Mouse (Mus musculus): ENCODE data around the gene Fzr1. TPM values are rescaled to one million over a fixed set of nuclear protein-coding genes. Genes with fewer than 3 reads are reported as not detected.

Gene Fzr1
- polyA plus RNA-seq, 1 experiment: 47.8 TPM

DNA sequence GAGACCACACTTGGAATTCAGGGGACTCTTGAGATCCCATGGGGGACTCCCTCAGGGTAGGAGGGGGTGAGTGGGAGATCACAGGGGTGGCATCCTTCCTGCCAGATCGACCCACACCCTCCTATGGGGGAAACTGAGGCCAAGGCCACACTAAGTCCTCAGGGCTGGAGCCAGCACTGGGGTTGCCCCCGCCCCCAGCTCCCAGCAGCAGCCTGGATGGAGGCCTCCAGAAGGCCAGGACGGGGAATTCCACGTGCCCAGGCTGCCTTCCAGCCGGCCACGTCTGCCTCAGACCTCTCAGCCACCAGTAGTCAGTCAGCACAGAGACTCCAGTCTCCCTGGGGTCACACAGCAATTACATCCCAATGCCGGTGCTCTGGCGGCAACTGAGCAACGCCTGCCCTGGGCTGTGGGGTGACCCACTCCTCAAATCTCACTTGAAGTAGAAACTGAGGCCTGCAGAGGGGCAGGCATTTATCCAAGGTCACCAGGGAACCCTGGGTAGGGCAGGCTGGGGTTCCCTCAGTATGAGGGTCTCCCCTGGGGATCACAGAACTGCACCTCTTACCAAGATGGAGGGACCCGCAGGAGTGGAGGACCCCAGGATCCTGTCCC is 47.0 kb upstream of the Fzr1 start:
- Histone ChIP-seq H3K36me3 (ENCODE audit: control insufficient read depth, insufficient read depth, low read length, poor library complexity, severe bottlenecking) (no peaks in the 10 kb centered on the region), H3K27ac (ENCODE audit: insufficient read depth, low read length) (no peak overlapping the region), H3K9ac (ENCODE audit: low read depth, poor library complexity, severe bottlenecking) (0 out of 2 replicates have a peak overlapping the region, but pooled peaks have one; percentile 73), H3K9me3 (replicated peaks; ENCODE audit: control insufficient read depth, insufficient read depth, low read length, poor library complexity, severe bottlenecking) (no peaks in the 10 kb centered on the region), H3K4me1 (ENCODE audit: control insufficient read depth, insufficient read depth, low read length) (peaks cover 4% of the 10 kb centered on the region), H3K27me3 (ENCODE audit: control insufficient read depth, insufficient read depth, low read length, poor library complexity, severe bottlenecking) (no peaks in the 10 kb centered on the region), H3K4me3 (ENCODE audit: low read depth, low read length) (no peak overlapping the region)
- no peak for TF ChIP-seq EP300 (IDR thresholded peaks at IDR 0.05; ENCODE audit: insufficient read depth, low read depth, low read length)
- TF ChIP-seq CTCF (IDR thresholded peaks at IDR 0.05; ENCODE audit: low read depth, low read length): no peak
- no peak for TF ChIP-seq POLR2A (IDR thresholded peaks at IDR 0.05; ENCODE audit: insufficient read depth, low read length)

DNA sequence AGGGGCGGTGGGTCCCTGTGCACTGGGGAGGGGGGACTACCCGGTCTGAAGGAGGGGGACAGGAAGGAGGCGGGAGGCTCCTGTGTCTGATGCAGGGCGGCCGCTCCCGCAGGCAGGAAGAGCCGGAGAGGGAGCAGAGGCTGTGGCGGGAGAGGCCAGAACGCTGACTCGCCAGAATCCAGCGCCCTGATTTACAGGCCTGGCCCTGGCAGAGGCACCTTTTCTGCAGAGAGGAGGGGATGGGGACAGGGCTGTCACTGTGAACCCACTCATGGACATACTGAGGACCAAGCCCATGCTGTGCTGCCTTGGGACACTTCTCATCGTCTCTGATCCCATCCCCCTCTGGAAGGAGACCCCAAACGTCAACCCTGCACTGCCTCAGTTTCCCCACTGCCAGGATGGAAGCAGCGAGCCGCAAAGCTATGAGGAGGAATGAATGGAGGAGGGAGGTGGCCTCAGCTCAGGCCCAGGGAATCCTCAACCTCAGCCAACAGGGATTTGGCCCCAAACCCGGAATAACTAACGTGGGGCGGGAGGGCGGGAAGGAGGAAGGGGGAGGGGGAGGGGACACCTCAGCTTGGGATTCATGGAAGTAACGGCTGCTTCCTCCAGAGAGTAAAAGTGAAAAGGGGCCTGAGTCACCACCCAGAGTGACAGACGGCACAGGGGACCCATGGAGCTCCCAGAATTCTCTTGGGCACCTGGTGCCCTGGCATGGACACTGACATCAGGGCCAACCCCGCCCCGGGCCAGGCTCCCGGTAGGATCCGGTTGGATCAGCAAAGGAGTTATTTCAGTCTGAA is 46.1 kb upstream of the Fzr1 start:
- H3K9ac ChIP-seq (ENCODE audit: low read depth, poor library complexity, severe bottlenecking): no peak overlapping the region

DNA sequence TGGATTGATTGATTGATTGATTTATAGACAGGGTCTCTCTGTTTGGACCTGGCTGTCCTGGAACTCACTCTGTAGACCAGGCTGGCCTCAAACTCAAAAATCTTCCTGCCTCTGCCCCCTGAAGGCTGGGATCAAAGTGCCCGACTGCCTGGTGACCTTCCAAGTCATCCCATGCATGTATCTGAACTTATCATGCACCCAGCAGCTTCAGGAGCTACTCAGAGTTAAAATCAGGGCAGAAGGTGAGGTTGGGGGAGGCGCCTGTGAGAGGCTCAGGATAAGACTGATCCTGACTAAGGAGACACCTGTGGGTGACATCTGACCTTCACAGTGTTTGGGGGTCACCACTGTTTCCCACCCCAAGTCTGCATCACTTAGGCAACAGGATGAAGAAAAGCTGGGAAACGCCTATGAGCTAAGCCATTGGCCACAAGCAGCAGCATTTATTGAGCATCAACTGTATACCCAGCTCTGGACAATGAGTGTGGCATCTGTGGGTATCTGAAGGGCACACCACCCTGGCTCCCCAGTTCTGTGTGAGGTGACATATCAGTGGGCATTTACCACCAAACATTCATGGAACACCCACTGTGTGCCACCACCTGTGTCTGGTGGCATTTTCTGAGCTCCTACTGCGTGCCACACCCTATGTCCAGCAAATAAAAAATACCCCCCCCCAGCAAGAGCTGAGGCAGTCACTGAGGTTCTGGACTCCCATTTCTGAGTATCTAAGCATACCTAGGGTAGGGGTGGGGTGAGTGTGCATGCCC is 45.3 kb upstream of the Fzr1 start:
- no peak overlapping the region for H3K9ac ChIP-seq (ENCODE audit: low read depth, poor library complexity, severe bottlenecking)
- H3K9me3 ChIP-seq (replicated peaks; ENCODE audit: control insufficient read depth, insufficient read depth, low read length, poor library complexity, severe bottlenecking): no peaks in the 10 kb centered on the region
- H3K27ac ChIP-seq (ENCODE audit: insufficient read depth, low read length): no peak overlapping the region
- TF ChIP-seq EP300 (IDR thresholded peaks at IDR 0.05; ENCODE audit: insufficient read depth, low read depth, low read length) (no peak), CTCF (IDR thresholded peaks at IDR 0.05; ENCODE audit: low read depth, low read length) (no peak), POLR2A (IDR thresholded peaks at IDR 0.05; ENCODE audit: insufficient read depth, low read length) (no peak)
- H3K27me3 ChIP-seq (ENCODE audit: control insufficient read depth, insufficient read depth, low read length, poor library complexity, severe bottlenecking): no peaks in the 10 kb centered on the region
- peaks cover 9% of the 10 kb centered on the region for H3K4me1 ChIP-seq (ENCODE audit: control insufficient read depth, insufficient read depth, low read length)
- no peak overlapping the region for H3K4me3 ChIP-seq (ENCODE audit: low read depth, low read length)
- no peaks in the 10 kb centered on the region for H3K36me3 ChIP-seq (ENCODE audit: control insufficient read depth, insufficient read depth, low read length, poor library complexity, severe bottlenecking)

More for the DNA sequence above, 46.1 kb upstream of the Fzr1 start:
- no peaks in the 10 kb centered on the region for H3K27me3 ChIP-seq (ENCODE audit: control insufficient read depth, insufficient read depth, low read length, poor library complexity, severe bottlenecking)
- H3K36me3 ChIP-seq (ENCODE audit: control insufficient read depth, insufficient read depth, low read length, poor library complexity, severe bottlenecking): no peaks in the 10 kb centered on the region
- H3K27ac ChIP-seq (ENCODE audit: insufficient read depth, low read length): no peak overlapping the region
- no peaks in the 10 kb centered on the region for H3K9me3 ChIP-seq (replicated peaks; ENCODE audit: control insufficient read depth, insufficient read depth, low read length, poor library complexity, severe bottlenecking)
- peak overlapping the region; percentile 3; the same call in 1 of the 2 replicates for H3K4me3 ChIP-seq (ENCODE audit: low read depth, low read length)
- H3K4me1 ChIP-seq (ENCODE audit: control insufficient read depth, insufficient read depth, low read length): peaks cover 4% of the 10 kb centered on the region
- no peak for TF ChIP-seq EP300 (IDR thresholded peaks at IDR 0.05; ENCODE audit: insufficient read depth, low read depth, low read length)
- no peak for TF ChIP-seq POLR2A (IDR thresholded peaks at IDR 0.05; ENCODE audit: insufficient read depth, low read length)
- no peak for TF ChIP-seq CTCF (IDR thresholded peaks at IDR 0.05; ENCODE audit: low read depth, low read length)

DNA sequence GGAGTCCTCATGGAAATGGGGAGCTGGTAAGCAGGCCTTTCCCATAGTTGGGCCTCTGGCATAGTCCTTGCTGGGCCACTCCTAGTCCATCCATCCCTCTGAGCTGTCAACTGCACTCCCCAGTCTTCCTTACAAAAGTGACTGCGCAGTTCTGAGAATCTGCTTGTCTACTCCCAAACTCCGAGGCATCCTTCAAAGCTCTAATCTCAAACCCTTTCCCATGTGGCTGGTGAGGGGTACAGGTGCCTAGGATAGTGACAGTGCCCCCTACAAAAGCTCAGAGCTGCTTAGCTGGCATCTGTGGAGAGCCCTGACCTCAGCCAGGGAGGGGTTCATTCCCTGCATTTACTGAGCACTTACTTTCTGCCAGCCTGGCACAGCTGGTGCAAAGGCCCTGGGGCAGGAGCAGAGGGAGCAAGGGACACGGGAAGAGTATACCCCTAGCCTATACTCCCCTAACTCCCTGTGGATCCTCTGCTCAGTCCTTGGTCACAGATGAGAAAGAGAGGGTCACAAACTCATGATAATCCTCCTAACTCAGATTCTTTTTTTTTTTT is 44.4 kb upstream of the Fzr1 start:
- TF ChIP-seq EP300 (IDR thresholded peaks at IDR 0.05; ENCODE audit: insufficient read depth, low read depth, low read length) (no peak), CTCF (IDR thresholded peaks at IDR 0.05; ENCODE audit: low read depth, low read length) (no peak), POLR2A (IDR thresholded peaks at IDR 0.05; ENCODE audit: insufficient read depth, low read length) (no peak)
- H3K4me3 ChIP-seq (ENCODE audit: low read depth, low read length): no peak overlapping the region
- no peak overlapping the region for H3K27ac ChIP-seq (ENCODE audit: insufficient read depth, low read length)
- no peak overlapping the region for H3K9ac ChIP-seq (ENCODE audit: low read depth, poor library complexity, severe bottlenecking)
- H3K4me1 ChIP-seq (ENCODE audit: control insufficient read depth, insufficient read depth, low read length): peaks cover 12% of the 10 kb centered on the region
- H3K9me3 ChIP-seq (replicated peaks; ENCODE audit: control insufficient read depth, insufficient read depth, low read length, poor library complexity, severe bottlenecking): no peaks in the 10 kb centered on the region
- no peaks in the 10 kb centered on the region for H3K36me3 ChIP-seq (ENCODE audit: control insufficient read depth, insufficient read depth, low read length, poor library complexity, severe bottlenecking)
- no peaks in the 10 kb centered on the region for H3K27me3 ChIP-seq (ENCODE audit: control insufficient read depth, insufficient read depth, low read length, poor library complexity, severe bottlenecking)

DNA sequence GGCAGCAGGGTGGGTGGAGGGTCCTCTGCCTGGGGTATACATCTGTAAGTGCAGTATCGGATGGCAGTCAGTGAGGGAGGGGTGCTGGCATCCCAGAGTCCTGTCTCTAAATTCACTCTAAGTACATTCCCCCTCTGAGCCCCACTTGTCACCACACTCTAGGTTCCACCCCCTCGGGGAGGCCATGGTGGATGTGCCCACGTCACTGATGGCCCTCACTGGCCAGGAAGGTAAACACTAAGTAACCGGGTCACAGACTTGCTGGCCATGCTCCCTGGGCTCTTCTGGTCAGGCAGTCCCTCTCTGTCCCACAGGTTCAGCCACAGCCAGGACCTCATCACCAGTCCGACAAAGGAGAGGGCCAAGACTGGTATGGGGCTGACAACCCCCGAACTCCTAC is 43.9 kb upstream of the Fzr1 start:
- no peak overlapping the region for H3K4me3 ChIP-seq (ENCODE audit: low read depth, low read length)
- TF ChIP-seq EP300 (IDR thresholded peaks at IDR 0.05; ENCODE audit: insufficient read depth, low read depth, low read length): no peak
- no peak for TF ChIP-seq CTCF (IDR thresholded peaks at IDR 0.05; ENCODE audit: low read depth, low read length)
- TF ChIP-seq POLR2A (IDR thresholded peaks at IDR 0.05; ENCODE audit: insufficient read depth, low read length): no peak
- no peak overlapping the region for H3K27ac ChIP-seq (ENCODE audit: insufficient read depth, low read length)
- no peaks in the 10 kb centered on the region for H3K36me3 ChIP-seq (ENCODE audit: control insufficient read depth, insufficient read depth, low read length, poor library complexity, severe bottlenecking)
- H3K27me3 ChIP-seq (ENCODE audit: control insufficient read depth, insufficient read depth, low read length, poor library complexity, severe bottlenecking): no peaks in the 10 kb centered on the region
- peaks cover 14% of the 10 kb centered on the region for H3K4me1 ChIP-seq (ENCODE audit: control insufficient read depth, insufficient read depth, low read length)
- H3K9me3 ChIP-seq (replicated peaks; ENCODE audit: control insufficient read depth, insufficient read depth, low read length, poor library complexity, severe bottlenecking): no peaks in the 10 kb centered on the region
- no peak overlapping the region for H3K9ac ChIP-seq (ENCODE audit: low read depth, poor library complexity, severe bottlenecking)
